Mouse (Mus musculus): ENCODE measurements at regions not wholly inside any gene's neighbourhood (a gene's known extent, or its start where the extent isn't known, plus 50 kb on each side); places are given as distances from the start of the nearest gene placed in this dataset.

DNA sequence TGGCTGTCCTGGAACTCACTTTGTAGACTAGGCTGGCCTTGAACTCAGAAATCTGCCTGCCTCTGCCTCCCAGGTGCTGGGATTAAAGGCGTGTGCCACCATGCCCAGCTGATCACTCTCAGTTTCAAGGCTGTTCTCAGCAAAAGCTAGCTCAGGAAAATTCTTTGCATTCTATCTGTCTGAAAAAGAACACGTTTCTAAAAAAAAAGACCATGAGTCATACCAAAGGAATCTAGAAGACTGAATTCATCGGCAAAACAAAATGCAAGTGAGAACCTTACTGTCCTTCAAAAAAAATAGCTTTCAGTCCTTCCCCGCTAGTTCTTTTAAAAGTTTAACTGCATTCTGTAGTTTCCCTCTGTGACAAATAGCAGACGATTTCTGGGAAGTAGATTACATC is 596.3 kb upstream of the Syt1 start:
- Histone ChIP-seq H3K27ac (ENCODE audit: insufficient read depth, low read length) (no peak overlapping the region), H3K4me3 (ENCODE audit: insufficient read depth, low read length) (no peak overlapping the region), H3K4me1 (ENCODE audit: control insufficient read depth, insufficient read depth, low read length) (no peaks in the 10 kb centered on the region)
- TF ChIP-seq CTCF (IDR thresholded peaks at IDR 0.05; ENCODE audit: borderline replicate concordance, insufficient read depth, low read length) (no peak), POLR2A (IDR thresholded peaks at IDR 0.05; ENCODE audit: low read depth, low read length) (no peak)

DNA sequence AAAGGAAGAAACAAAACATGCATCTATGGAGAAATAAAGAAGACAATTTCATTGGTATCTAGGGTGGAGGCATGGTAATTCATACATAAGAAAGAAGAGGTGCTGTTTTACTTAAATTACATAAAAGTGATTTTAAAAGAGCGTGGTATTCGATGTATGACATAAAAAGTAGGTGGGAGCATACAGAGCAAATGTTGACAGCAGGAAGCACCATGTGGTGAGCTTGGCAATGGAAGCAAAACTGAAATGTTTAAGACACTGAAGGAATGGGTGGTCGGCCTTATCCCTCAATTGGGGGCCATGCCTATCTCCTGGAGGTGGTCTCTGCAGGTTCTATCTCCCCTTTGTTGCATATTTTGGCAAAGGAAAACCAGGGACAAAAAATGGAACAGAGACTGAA is 592.5 kb upstream of the Syt1 start:
- TF ChIP-seq POLR2A (IDR thresholded peaks at IDR 0.05; ENCODE audit: low read depth, low read length) (no peak), CTCF (IDR thresholded peaks at IDR 0.05; ENCODE audit: borderline replicate concordance, insufficient read depth, low read length) (no peak)
- no peak overlapping the region for H3K4me3 ChIP-seq (ENCODE audit: insufficient read depth, low read length)
- H3K27ac ChIP-seq (ENCODE audit: insufficient read depth, low read length), result no peak overlapping the region
- no peaks in the 10 kb centered on the region for H3K4me1 ChIP-seq (ENCODE audit: control insufficient read depth, insufficient read depth, low read length)

DNA sequence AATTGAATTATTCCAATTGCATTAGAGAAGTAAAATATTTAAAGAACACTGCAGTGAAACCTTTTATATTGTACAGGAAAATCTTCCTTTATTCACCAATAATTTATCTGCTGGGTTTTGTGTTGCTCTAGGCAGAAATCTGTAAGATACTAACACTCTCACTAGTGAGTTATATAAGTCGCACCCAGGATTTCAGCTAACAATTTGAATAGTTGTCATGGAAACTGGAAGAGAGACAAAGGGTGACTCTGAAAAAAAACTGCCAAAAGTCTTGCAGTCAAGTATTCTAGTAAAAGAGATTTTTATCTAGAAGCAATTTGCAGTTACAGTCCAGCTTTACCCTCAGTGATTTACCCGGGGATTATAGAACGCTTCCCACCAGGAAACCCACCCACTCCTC is 587.8 kb upstream of the Syt1 start:
- Histone ChIP-seq H3K4me3 (ENCODE audit: insufficient read depth, low read length) (no peak overlapping the region), H3K4me1 (ENCODE audit: control insufficient read depth, insufficient read depth, low read length) (no peaks in the 10 kb centered on the region), H3K27ac (ENCODE audit: insufficient read depth, low read length) (no peak overlapping the region)
- TF ChIP-seq POLR2A (IDR thresholded peaks at IDR 0.05; ENCODE audit: low read depth, low read length) (no peak), CTCF (IDR thresholded peaks at IDR 0.05; ENCODE audit: borderline replicate concordance, insufficient read depth, low read length) (no peak)

DNA sequence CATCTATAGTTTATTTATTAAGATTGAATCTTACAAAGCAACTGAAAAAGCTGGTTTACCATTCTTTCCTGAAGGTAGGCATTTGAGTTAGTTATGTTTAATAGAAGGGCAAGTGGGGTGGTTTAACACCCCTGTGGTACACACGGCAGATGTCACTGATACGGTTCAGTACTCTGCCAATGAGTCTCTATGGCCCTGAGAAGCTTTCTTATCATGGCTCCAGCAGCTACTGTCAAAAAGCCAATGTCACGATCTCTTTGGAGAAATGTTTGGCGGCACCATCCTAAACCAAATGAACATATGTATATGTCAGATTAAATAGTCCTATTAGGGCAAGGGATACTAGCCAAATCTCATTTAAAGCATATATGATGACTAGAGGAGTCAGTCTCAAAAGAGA is 562.4 kb upstream of the Syt1 start:
- no peak overlapping the region for H3K27ac ChIP-seq (ENCODE audit: insufficient read depth, low read length)
- TF ChIP-seq POLR2A (IDR thresholded peaks at IDR 0.05; ENCODE audit: low read depth, low read length) (no peak), CTCF (IDR thresholded peaks at IDR 0.05; ENCODE audit: borderline replicate concordance, insufficient read depth, low read length) (no peak)

DNA sequence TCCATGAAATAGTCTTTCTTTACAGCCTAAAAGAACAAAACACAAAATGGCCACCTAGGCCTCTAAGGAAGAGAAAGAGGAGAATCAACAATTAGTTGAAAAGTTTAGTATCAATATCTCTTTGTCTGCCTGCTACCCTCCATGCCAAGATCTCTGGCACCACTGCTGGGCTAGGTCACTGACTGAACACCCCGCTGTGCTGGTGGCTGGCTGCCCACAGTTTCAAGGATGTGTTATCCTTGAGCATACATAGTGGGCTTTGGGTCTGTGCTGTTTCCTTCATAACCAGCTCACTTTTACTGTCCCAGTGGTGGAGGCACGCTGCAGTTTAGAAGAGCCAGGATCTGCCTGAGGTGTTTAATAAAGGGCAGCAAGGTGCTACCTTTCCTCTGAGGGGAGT is 559.0 kb upstream of the Syt1 start:
- H3K4me1 ChIP-seq (ENCODE audit: control insufficient read depth, insufficient read depth, low read length), result no peaks in the 10 kb centered on the region
- TF ChIP-seq POLR2A (IDR thresholded peaks at IDR 0.05; ENCODE audit: low read depth, low read length), result no peak
- no peak for TF ChIP-seq CTCF (IDR thresholded peaks at IDR 0.05; ENCODE audit: borderline replicate concordance, insufficient read depth, low read length)
- H3K4me3 ChIP-seq (ENCODE audit: insufficient read depth, low read length), result no peak overlapping the region
- no peak overlapping the region for H3K27ac ChIP-seq (ENCODE audit: insufficient read depth, low read length)

More for the DNA sequence above, 562.4 kb upstream of the Syt1 start:
- Histone ChIP-seq H3K4me3 (ENCODE audit: insufficient read depth, low read length) (no peak overlapping the region), H3K4me1 (ENCODE audit: control insufficient read depth, insufficient read depth, low read length) (no peaks in the 10 kb centered on the region)

DNA sequence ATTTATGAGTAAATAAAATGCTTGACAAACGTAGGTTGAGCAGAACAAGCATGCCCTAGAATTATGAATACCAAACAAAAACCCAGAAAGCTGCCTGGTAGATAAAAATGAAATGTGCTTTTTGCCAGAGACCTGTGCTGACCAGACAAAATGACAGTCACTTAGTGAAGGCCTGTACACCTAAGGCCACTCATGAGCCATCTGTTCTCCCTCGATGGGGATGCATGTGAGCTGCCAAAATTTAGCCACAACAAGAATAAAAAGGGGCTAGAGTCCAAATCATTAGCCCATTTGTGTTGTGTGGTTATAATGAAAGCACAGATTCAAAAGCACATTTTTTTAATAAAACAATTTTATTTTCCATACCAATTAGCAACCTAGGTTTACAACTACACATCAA is 555.9 kb upstream of the Syt1 start:
- TF ChIP-seq POLR2A (IDR thresholded peaks at IDR 0.05; ENCODE audit: low read depth, low read length) (no peak), CTCF (IDR thresholded peaks at IDR 0.05; ENCODE audit: borderline replicate concordance, insufficient read depth, low read length) (no peak)
- Histone ChIP-seq H3K4me1 (ENCODE audit: control insufficient read depth, insufficient read depth, low read length) (no peaks in the 10 kb centered on the region), H3K4me3 (ENCODE audit: insufficient read depth, low read length) (no peak overlapping the region)

DNA sequence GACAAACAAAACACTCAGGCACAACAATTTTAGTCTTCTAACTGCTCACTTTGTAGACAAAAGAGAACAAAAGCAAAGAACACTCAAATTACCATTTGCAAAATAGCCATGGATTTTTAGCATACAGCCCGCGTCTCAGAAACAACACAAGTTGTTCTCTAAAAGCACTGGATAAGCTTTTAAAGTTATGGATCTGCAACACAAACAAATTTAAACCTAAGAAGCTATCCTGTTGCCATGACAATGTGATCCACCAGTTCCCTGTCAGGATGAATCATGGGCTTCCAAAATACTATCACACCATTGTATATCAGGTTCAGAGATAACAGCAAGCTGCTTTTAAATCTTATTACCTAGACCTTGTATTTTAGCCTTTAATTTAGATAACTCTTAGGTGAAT is 550.9 kb upstream of the Syt1 start:
- Histone ChIP-seq H3K4me3 (ENCODE audit: insufficient read depth, low read length) (no peak overlapping the region), H3K4me1 (ENCODE audit: control insufficient read depth, insufficient read depth, low read length) (no peaks in the 10 kb centered on the region), H3K27ac (ENCODE audit: insufficient read depth, low read length) (no peak overlapping the region)
- no peak for TF ChIP-seq CTCF (IDR thresholded peaks at IDR 0.05; ENCODE audit: borderline replicate concordance, insufficient read depth, low read length)
- TF ChIP-seq POLR2A (IDR thresholded peaks at IDR 0.05; ENCODE audit: low read depth, low read length), result no peak

More for the DNA sequence above, 555.9 kb upstream of the Syt1 start:
- H3K27ac ChIP-seq (ENCODE audit: insufficient read depth, low read length), result no peak overlapping the region

DNA sequence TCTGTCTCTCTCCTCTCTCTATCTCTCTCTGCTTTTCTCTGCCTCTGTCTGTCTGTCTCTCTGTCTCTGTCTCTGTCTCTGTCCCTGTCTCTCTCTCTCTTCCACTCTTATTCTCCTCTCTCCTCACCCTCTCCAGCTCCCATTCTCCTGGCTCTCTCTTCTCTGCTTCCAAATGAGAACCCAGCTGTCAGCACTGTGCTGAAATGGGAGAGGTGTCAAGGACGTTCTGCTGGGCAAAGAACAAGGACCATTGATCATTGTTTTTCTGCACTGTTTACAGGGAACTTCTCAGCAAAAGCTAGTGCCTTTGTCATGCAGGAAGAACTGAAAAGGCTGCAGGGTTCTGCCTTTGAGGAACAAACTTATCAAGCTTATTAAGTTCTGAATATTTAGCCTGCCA is 550.3 kb upstream of the Syt1 start:
- TF ChIP-seq CTCF (IDR thresholded peaks at IDR 0.05; ENCODE audit: borderline replicate concordance, insufficient read depth, low read length), result no peak
- TF ChIP-seq POLR2A (IDR thresholded peaks at IDR 0.05; ENCODE audit: low read depth, low read length), result no peak
- H3K4me3 ChIP-seq (ENCODE audit: insufficient read depth, low read length), result no peak overlapping the region
- H3K4me1 ChIP-seq (ENCODE audit: control insufficient read depth, insufficient read depth, low read length), result no peaks in the 10 kb centered on the region
- no peak overlapping the region for H3K27ac ChIP-seq (ENCODE audit: insufficient read depth, low read length)

DNA sequence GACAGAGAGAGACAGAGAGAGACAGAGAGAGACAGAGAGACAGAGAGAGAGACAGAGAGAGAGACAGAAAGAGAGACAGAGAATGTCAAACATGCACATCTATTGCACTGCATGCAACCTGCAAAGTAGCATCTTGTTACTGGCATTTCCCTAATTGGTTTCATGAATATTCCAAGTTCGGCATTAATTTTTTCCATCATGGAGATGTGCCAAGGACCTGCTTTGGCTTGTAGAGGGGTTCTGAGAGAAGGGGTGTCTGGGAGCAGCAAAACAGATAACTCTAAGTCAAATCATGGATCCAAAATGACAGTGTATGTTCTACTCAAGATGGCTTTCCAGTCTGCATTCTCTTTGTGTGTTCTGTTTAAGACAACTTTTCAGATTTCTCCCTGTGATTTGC is 532.5 kb upstream of the Syt1 start:
- no peak overlapping the region for H3K27ac ChIP-seq (ENCODE audit: insufficient read depth, low read length)
- no peaks in the 10 kb centered on the region; the same call in 1 of the 2 replicates for H3K4me1 ChIP-seq (ENCODE audit: control insufficient read depth, insufficient read depth, low read length)
- TF ChIP-seq POLR2A (IDR thresholded peaks at IDR 0.05; ENCODE audit: low read depth, low read length), result no peak
- TF ChIP-seq CTCF (IDR thresholded peaks at IDR 0.05; ENCODE audit: borderline replicate concordance, insufficient read depth, low read length), result no peak
- no peak overlapping the region for H3K4me3 ChIP-seq (ENCODE audit: insufficient read depth, low read length)

DNA sequence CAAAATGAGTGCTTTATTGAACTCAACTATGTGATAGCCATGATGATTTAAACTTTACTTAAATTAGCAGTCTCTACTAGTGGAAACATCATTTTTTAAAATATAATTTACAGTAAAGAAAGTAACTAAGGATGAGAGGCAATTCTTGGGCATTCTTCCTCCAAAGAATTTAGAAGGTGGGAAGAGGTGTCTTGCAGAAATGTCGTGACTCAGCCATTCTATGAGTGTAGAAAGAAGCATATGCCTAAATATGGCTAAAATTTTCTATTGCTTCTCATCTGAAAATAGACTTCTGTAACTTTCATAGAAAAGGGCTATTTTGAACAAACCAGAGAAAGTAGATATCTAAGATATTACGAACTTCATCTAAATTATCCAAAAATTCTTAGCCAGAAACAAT is 529.4 kb upstream of the Syt1 start:
- TF ChIP-seq CTCF (IDR thresholded peaks at IDR 0.05; ENCODE audit: borderline replicate concordance, insufficient read depth, low read length), result no peak
- no peak for TF ChIP-seq POLR2A (IDR thresholded peaks at IDR 0.05; ENCODE audit: low read depth, low read length)
- Histone ChIP-seq H3K4me3 (ENCODE audit: insufficient read depth, low read length) (no peak overlapping the region), H3K4me1 (ENCODE audit: control insufficient read depth, insufficient read depth, low read length) (no peaks in the 10 kb centered on the region; the same call in 1 of the 2 replicates), H3K27ac (ENCODE audit: insufficient read depth, low read length) (no peak overlapping the region)

DNA sequence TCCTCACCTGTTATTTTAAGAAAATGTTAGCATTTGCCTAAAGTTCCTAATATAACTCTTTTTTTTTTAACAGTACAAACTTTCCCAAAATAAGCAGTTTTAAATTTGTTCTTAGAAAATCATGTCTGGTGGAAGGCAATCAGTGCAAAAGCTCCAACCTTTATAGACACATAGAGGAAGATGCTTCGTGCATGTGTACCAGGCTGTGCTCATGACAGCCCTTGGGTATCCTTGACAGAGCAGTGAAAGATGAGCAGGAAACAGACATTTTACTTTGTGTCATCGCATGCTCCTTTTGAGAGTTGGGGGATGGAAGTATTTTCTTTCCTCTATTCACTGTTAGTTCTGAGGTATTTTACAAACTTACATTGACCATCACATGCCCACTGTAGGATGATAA is 517.3 kb upstream of the Syt1 start:
- TF ChIP-seq CTCF (IDR thresholded peaks at IDR 0.05; ENCODE audit: borderline replicate concordance, insufficient read depth, low read length), result no peak
- TF ChIP-seq POLR2A (IDR thresholded peaks at IDR 0.05; ENCODE audit: low read depth, low read length), result no peak
- no peak overlapping the region for H3K4me3 ChIP-seq (ENCODE audit: insufficient read depth, low read length)
- no peaks in the 10 kb centered on the region for H3K4me1 ChIP-seq (ENCODE audit: control insufficient read depth, insufficient read depth, low read length)
- H3K27ac ChIP-seq (ENCODE audit: insufficient read depth, low read length), result no peak overlapping the region

All from embryonic fibroblast, embryonic 13.5 days (primary cell).